Mouse (Mus musculus): Measurements from ENCODE around the gene Hras. TPM values are rescaled to one million over a fixed set of nuclear protein-coding genes. Genes with fewer than 3 reads are reported as not detected.

The Hras gene
- total RNA-seq (2021), result 10 to 100 TPM; 87.8 to 91.9 TPM
- long read RNA-seq, experiment 1, transcript Hras-202 (5 exons, 1,199 nt), result major isoform, 55 of 134 reads
- long read RNA-seq, experiment 1, transcript Hras-207 (6 exons, 2,272 nt), result minor isoform, 5 of 134 reads
- long read RNA-seq, experiment 1, transcript Hras-201 (6 exons, 2,828 nt), result minor isoform, 50 of 134 reads
- long read RNA-seq, experiment 1, partial matches to known transcripts, result 15 of 134 reads
- long read RNA-seq, experiment 1, other reads (novel, unspliced or antisense), result 8 of 134 reads
- long read RNA-seq, experiment 2, transcript Hras-201 (6 exons, 2,828 nt), result minor isoform, 27 of 76 reads
- long read RNA-seq, experiment 2, transcript Hras-202 (5 exons, 1,199 nt), result major isoform, 28 of 76 reads
- long read RNA-seq, experiment 2, partial matches to known transcripts, result 10 of 76 reads
- long read RNA-seq, experiment 2, other reads (novel, unspliced or antisense), result 7 of 76 reads

DNA sequence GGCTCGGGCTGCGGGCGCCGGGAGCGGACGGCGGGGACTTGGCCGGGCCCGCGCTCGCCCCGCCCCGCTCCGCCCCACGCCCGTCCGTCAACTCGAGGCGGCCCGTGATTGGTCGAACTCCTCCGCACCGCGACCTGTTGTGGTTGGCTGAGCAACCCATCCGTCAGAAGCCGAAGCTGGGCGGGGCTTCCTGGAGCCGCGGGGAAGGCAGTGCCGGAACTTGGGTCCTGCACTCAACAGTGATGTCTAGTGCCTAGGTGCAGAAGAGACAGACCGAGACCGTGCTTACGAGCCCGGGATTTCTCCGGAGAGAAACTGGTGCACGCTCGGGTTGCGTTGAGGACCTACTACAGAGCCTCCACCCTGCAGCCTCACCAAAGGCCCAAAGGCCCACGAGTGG, at the start of gene Hras, which contains the start of gene Lrrc56:
Gene Hras (minus strand): TSS at position 58 of the 400 bp plus-strand sequence.
Gene Lrrc56 (plus strand): TSS at position 210 of the 400 bp plus-strand sequence.
- peak; percentile 99 for DNase-seq

DNA sequence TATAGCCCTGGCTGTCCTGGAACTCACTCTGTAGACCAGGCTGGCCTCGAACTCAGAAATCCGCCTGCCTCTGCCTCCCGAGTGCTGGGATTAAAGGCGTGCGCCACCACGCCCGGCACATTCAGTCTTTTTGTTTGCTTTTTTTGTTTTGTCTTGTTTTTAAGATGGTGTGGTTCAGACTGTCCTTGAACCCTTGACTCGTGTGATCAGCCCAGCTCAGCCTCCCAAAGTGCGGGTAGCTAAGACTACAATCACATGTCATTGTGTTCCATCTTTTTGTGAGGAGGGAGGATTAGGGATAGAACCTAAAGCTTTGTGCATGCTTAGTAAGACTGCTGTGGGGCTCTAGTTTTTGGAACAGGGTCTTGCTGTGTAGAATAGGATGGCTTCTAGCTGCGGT, 37.7 kb upstream of the Hras start:
- no peak for DNase-seq

DNA sequence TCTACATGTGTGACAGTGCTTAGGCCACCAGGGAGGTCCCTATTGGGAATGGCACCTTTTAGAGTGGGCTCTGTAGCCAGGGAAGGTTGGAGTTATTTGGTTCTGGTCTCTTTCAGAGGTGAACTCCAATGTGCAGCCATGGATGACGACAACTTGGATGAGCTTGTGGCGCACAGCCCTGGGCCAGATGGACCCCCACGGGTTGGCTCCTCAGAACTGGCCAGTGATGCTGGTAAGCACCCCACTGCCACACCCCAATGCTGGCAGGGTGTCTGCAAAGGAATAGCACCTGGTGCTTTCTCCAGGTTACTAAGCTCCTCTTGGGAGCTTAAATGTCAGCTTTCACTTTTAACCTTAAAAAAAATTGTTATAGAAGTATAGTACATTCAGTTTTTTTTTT, 37.3 kb upstream of the Hras start:
- DNase-seq, result no peak

DNA sequence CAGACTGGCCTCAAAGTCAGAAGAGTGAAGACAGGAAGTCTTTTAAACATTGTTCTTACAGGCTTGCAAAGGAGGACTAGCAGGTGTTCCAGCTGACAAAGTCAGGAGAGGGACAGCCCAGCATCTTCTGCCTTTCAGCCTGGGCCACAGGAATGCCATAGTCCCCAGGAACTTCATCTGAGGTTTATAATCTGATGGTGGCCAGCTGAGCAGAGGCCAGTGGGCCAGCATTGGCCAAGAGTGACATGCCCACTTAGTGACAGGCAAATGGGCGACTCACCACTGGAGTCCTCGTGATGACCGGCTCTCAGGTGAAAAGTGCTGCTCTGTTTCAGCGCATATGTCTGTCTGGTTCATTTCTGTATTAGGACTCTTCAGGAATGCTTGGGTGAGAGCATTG, 36.8 kb upstream of the Hras start:
- no peak for DNase-seq

DNA sequence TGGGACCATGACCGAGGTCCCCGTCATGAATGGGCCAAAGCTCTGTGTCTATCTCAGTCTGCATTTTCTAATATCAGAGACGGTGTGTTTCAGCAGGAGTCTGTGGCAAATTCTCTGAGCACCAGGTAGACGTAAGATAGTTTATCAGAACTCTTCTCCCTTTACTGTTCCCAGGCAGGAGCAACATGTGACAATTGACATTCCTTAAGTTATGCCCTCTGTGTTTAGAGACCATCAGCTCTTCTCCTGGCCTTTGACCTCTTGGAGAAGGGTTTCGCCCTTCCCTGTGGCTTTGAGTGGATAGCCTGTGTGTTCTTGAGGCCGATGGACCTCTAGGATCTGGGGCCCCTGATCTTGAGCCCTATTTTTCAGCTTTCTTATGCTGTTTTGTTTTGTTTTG, 35.9 kb upstream of the Hras start:
- DNase-seq, result no peak

DNA sequence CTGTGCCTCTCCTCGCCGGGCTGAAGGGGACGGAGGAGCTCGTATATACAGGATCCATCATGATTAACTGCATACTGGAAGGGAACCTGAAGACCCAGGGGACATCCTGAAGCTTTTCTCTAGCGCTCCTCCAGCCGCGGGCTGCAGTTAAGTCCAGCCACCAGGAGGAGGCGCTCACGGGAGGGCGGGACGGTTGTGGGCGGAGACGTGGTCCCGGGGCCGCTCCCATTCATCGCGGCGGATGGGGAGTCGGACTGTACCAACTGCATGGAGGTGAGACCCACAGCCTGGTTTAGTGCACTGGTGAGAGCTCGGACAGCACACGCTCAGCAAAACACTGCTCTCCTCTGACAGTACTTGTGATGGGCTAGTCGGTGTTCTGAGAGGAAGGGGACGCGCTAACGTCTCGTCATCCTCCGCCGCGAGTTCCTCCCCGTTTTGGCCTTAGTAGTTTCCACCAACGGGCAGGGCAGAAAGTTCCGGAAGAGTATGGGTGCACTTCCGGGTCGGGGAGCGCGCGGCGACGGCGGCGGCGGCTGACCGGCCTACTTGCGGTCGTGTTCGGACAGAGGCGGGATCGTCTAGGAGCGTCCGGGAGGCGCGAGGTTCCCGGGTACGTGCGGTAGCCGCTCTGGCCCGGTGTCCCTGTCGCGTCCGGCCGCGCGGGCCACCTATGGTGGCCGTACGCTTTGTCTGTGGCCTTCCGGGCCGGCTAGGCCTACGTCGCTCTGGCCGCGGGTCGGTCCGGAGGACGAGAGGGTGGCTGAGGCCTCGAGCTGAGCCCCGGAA, 34.7 kb upstream of the Hras start, which contains the start of gene Phrf1:
Gene Phrf1 (plus strand): TSS at position 506 of the 789 bp plus-strand sequence.
- peak; percentile 97 for DNase-seq

DNA sequence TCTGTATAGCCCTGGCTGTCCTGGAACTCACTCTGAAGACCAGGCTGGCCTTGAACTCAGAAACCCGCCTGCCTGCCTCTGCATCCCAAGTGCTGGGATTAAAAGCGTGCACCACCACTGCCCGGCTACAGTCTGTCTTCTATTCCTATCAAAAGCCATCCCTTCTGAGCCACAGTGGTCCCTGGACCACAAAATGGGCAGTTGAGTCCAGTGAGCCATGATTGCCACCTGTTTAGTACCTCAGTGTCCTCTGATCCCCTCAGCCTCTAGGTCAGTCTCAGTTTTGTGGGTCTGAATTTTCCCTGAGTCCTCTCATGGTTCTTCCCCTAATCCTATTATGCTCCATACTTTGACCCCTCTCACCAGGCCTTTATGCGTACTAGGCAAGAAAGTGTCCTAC, 34.0 kb upstream of the Hras start:
- DNase-seq, result no peak

DNA sequence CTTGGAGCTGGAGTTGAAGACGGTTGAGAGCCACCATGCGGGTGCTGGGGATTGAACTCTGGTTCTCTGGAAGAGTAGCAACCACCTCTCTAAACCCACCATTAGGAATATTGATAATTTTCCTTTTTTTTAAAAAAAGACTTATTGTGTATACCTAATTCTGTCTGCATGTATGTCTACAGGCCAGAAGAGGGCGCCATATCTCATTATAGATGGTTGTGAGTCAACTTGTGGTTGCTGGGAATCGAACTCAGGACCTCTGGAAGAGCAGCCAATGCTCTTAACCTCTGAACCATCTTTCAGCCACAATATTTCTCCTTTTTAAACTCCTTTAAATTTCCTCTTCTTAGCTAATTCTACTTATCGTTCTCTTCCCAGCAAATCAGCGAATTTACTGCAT, 32.7 kb upstream of the Hras start:
- no peak for DNase-seq

DNA sequence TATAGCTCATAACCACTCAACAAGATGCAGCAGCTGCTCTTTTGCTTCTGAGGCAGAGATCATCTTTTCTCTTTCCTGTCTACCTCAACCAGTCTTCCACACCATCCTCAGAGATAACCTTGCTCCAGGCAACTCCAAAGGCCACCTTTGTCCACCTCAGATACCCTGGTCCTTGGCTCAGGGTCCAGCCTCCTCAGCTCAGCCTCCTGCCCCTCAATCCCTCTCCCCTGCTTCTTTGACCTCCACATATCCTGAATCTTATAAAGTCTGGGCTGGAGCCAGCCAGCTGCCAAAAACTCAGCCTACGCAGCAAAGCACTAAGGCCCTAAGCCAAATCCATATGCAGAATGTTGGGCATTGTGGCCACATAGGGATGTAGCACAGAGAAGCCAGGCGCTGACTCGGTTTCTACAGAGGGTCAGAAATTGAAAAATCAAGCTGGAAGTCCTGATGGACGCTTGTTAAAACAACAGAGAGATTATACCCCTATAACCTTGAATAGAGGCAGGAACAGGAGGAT, 29.0 kb upstream of the Hras start:
- no peak for DNase-seq

DNA sequence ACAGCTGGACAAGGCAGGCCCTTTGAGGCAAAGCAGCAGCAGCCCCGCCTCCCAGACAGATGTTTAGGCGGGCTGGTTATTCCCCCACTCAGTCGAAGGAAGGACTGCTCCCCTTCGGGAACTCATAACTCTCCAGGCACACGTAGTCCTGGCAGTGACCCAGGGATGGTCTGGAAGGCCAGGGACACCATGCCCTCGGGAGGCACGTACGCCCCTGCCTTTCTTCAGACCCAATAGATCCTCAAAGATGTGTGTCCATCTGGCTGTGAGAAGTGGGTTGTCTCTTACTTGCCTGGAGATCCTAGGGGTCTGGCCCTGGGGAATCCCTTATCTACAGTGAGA, 28.3 kb upstream of the Hras start:
- DNase-seq, result no peak

DNA sequence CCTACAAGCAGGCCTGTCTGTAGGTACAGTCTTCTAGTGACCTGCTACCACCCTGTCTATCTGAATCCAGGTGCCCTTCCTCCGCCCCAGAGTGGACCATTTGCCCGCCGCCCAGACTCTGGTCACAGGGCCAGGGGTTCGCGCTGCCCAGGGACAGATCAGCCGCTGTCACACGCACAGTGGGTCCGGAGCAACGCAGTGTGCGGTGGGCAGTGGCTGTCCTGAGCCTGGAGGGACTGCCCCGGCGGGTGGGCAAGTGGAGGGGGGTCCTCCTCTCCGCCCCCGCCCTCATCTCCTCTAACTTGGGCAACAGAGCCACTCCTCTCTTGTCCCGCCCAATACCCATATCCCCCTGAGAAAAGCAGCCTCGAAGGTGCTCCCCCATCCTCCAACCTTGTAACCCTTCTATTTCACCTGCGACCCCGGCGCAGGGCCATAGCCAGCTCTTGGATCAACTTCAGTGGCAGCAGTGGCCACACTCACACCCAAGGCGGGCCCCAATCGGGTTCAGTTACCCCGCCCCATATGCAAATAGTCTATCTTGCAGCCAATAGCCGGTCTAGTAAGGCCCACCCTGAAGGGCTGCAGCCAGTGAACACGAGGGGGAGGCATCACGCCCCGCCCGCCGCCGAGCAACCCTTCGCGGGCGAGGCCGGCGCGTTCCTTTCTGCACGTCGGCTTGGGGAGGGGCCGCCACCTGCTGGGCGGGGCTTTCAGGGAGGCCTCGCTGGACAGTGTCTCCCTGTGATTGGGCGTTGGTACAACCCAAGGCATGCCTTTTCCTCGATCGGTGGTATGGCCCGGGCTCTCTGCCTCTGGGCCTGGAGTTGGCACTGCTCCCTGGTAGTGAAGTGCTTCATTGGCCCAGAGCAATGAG, 27.7 kb upstream of the Hras start:
- DNase-seq, result peak; percentile 98

DNA sequence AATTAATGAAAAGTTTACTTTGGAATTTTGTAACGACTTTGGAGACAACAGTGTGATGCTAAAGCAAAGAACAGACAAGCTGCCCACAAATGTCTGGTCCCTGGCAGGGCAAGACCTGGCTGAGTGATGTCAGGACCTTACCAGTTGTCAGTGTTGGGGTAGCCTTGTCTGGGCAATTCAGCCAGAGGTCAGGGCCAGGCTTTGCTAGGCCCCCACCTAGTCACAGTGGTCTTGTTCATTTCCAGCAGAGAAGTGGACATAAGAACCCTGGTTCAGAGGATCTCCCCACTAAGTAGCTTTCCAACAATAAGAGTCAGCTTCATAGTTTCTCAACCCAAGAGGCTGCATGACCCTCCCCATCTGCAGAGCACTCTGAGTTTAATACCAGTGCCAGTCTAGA, 26.6 kb upstream of the Hras start:
- no peak for DNase-seq

DNA sequence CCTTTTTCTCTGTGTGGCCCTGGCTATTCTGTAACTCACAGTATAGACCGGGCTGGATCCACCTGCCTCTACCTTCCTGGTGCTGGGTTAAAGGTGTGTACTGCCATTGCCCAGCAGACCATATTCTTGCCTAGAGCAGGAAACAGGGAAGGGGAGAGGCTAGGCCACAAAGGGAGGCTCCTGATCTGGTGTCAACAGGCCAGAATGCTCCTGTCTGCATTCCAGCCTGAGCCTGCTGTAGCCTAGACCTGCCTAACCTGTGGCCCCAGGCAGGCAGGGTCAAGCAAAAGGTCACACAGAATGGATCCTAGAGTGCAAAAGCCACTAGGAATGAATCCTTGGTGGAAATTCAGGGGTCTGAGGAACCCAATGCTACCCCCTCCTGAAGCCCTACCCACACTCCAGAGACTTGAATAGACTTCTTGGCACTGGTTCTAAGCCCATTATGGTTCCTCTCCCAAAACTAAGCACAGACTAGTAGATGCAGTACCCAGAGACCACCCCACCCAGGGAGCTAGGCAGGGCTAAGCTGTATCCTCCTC, 25.8 kb upstream of the Hras start:
- no peak for DNase-seq

DNA sequence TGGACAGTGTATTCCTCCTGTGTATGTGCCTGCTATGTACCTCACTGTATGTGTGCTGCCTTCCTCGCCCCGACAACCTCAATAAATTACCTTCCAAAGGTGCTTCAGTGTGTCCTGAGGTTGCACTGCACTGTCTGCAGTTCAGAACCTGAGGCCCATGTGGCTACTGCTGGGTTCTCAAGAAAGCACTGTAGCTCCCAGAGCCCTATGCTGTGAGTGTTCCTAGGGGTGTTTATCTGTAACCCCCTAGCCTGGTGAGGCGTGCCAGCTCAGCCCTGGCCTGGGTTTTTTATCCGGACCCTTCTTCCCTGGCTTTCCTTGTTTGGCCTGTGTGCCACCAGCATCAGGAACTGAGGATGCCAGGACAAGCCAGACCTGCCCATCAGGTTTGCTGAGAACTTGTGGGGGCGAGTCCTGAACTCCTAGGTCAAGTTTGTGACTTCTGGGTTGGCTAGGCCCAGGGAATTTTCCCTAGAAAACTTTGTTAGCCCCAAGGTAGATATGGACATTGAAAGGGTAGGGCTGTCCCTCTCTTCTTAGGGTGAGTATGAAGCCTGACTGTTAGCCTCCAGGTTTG, 24.8 kb upstream of the Hras start:
- no peak for DNase-seq

DNA sequence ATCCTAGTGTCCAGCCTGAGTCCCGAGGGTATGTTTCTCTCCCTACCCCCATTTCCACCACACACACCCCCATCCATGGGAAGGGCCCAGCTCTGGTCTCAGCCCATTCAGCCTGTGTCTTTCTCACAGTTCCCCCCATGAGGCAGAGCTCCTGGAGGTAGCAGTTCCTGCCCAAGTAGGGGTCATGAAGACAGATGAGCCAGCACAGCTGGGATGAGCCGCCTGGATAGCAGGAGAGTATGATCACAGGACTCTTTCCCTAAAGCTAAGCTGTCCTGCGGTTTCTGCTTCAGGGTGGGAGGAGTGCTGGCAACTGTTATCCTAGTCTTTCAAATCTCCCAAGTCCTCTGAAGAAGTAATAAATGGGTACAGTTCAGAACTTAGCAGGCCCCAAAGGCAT, 24.3 kb upstream of the Hras start:
- no peak for DNase-seq

DNA sequence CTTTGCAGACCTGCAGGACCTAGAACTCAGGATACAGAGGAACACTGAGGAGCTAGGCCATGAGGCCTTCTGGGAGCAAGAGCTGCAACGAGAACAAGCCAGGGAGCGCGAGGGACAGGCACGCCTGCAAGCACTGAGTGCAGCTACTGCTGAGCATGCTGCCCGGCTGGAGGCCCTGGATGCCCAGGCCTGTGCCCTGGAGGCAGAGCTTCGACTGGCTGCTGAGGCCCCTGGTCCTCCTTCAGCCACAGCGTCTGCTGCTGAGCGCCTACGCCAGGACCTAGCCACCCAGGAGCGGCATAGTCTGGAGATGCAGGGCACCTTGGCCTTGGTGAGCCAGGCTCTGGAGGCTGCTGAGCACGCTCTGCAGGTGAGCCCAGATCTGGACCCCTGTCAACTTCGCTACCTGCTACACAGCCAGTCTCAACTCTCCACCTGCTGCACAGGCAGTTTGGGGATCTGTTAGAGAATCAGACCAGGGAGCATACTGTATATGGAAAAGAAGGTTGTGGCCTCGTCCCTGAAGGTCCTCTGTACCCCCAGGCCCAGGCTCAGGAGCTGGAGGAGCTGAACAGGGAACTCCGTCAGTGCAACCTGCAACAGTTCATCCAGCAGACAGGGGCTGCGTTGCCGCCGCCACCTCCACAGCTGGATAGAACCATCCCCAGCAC, 23.7 kb upstream of the Hras start:
- no peak for DNase-seq

DNA sequence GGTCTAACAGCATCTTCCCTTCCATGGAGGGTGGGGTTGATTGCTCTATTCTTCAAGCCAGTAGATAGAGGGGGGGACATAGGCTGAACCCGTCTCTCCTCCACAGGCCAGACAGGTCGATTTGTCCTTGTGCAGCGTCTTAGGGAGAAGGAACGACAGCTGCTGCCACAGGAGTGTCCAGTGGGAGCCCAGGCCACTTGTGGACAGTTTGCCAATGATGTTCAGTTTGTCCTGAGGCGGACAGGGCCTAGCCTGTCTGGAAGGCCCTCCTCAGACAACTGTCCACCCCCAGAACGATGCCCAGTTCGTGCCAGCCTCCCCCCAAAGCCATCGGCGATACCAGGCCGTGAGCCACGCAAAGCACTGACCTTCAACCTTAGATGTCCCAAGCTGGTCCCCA, 23.1 kb upstream of the Hras start:
- DNase-seq, result no peak

DNA sequence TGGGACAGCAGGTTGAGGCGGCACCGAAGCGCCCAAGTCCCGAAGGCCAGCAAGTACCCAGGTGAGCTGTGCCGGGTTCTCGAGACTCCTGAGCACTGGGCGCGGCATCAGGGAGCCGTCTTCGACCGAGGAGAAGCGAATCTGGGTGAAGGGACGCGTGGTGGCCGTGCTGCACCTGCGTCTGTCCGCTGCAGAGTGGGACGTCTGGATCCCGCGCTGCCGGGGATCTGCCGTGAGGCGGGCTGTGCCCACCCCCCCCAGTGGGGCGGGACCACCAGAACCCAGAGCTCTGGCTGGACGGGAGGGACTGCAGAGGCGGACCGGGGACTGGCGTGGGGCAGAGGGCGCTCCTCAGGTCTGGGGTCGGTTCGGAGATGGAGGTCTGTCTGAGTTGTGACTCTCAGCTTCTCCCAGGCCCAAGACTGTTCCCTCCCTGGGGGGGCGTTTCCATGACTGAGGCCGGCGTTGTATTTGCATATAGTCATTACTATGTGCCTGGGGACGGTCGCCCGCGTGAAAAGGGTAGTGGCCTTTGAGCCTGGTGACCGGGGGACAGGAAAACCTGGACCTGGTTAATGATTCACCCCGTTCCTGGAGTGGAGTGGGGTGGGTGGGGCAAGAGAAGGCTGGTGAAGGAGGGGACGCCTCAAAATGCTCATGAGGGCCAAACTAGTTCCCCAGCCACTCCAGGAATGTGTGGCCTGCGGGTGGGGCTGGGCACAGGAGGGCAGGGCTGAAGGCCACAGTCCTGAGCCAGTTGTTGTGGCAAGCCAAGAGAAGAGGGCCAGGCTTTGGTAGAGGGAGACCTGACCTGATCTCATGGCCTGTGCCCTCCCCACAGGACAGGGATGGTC, 22.3 kb upstream of the Hras start:
- DNase-seq, result peak; percentile 67

DNA sequence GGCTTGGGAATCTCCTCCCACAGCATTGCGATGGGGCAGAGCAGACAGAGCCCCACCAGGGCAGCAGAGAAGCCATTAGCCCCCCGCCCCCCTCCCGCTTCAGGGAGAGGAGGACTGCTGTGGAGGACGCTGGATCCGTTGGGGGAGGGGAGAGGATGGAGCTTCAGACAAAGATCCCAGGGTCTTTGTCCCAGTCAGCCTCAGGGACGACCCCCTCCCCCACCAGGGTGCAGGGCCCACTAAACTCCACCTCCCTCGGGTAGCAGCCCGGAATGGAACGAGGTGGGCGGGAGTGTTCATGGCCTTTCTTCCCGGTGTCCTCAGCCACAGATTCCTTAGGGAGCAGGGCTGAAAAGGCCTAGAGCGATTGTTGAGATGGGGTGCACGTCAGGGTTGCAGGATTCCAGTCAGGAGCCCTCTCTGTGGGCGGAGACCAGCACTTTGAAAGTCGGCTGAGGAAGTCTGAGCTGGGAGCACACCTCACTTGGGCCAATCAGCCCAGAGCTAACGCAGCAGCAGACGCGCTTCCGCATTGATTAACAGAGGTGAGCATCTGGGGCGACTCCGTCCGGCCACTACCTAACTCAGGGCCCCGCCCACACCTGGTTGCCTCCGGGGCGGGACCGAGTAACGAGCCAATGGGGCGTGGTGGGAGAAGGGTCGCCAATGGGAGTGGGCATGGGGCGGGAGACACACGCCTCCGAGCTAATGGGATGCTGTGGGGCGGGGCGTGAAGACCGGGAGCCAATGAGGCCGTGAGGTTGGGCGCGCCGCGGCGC, 21.5 kb upstream of the Hras start, which contains the start of gene Rassf7:
Gene Rassf7 (plus strand): TSS at position 760 of the 779 bp plus-strand sequence.
- peak; percentile 94 for DNase-seq

All from adrenal gland, postnatal 10 days (tissue).